Mouse (Mus musculus) heart, adult 10 weeks (tissue): Measurements from ENCODE around the gene Zg16. TPM values are rescaled to one million over a fixed set of nuclear protein-coding genes. Genes with fewer than 3 reads are reported as not detected.

Experiments
- polyA plus RNA-seq: library from polyadenylated mRNA; stranded (reverse); fragments of 350-450 nt; fragmentation: Illumina TruSeq; extraction: RNeasy Lipid Tissue Mini Kit (QIAGEN cat#74804); gene quantifications from one replicate; pipeline ENCODE4 v1.2.3, GENCODE M21; 2014; ENCODE audit warnings: low read depth, low replicate concordance

The Zg16 gene
- polyA plus RNA-seq, result not detected

GRCm38 (mm10) chr7:127087278-127088010 lies at the start of gene Zg16:
TSS of gene Zg16 (minus strand) at chr7:127087328.

GRCm38 (mm10) chr7:127121911-127122270 lies 34.8 kb upstream of the Zg16 start, which contains the start of gene Qprt:
TSS of gene Qprt (minus strand) at chr7:127122226.

DNA sequence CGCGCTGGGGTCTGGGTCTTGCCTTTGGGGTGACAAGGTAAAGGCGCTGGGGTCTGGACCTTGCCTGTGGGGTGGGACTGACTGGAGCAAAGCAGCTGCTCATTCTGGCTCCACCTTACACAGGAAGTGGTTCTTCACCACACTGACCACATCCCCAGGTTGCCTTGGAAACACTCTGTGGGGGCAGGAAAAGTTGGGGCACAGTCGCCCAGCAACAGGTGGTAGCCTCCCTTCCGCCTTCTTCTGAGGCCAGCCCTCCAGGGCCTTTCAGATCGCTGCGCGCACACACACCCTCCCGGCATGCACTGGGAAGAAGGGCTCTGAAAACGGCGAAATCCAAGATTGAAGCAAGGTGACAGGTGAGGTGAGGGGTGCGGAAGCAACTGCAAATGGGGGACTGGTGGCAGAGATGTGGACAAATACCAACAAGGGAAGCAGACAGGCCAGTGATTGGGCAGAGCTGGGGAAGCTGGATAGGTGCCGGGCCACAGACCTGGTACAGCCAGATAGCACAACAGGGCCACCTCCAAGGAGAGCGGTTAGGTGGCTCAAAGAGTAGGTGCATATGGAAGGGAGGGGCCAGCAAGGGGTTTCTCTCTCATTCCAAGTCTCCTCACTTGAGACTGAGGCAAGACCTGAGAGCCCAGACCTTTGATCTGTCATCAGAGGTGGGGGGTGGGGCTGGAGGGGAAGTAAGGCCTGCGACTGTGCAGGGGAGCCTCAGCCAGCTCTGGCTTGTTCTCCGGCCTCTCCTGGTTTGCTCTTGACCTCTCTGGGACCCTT lies 4.2 kb upstream of the Zg16 start, which contains the start of gene AI467606:
TSS of gene AI467606 (plus strand) at position 246 of the 783 bp plus-strand sequence.

GRCm38 (mm10) chr7:127041851-127042672 lies 45.1 kb downstream of the Zg16 start, which contains the start of gene Kif22:
TSS of gene Kif22 (minus strand) at chr7:127042471.

GRCm38 (mm10) chr7:127026984-127027726 lies 60.0 kb downstream of the Zg16 start, which contains the start of gene Maz:
TSS of gene Maz (minus strand) at chr7:127027037.

GRCm38 (mm10) chr7:127020901-127021562 lies 66.1 kb downstream of the Zg16 start, which contains the start of the genes Gm42742 and Prrt2:
TSS of gene Gm42742 (minus strand) at chr7:127021097.
TSS of gene Prrt2 (minus strand) at chr7:127021211.

DNA sequence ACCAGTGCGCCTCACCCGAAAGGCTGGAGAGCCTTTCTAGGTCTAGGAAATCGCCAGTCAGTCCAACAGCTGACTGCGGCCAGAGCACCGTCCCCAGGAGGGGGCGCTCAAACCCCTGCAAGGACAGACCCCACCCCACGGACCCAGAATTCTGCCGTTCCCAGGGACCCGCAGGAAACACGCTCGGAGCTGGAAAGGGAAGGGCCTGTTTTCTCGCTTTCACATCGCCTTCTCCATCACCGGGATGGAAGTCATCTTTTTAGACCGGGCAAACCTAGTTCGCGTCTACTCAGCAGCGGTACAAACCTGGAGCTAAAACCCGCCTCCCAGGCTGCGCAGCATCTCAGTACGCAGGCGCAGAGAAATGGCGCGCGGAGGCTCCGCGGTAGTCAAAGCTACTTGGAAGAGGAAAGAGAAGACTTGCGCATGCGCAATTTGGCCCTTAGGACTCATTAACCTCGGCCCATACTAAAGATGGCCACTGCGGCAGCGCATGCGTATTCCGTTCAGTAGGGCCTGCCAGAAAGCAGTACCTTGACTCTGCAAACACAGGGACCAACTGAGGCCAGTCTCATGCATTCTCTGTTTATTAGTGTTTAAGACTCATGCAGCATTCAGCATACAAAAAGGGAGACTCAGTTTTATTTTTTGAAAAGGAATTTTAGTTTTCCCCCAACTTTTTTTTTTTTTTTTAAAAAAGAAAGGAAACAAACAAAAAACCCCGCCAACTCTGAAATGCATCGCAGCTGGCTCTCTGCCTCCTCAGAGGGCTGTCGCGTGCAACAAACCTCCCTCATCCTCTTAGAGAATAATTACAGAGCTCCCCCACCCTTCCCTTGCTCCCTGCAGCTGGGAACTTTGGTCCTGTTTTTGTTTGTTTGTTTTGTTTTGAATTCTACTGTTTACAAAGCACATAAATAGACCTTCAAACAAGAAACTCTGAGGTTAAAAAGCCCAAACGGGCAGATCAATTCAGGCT lies 69.9 kb downstream of the Zg16 start, which contains the start of gene Pagr1a:
TSS of gene Pagr1a (minus strand) at position 382 of the 979 bp plus-strand sequence.

GRCm38 (mm10) chr7:127016481-127016485 lies 70.8 kb downstream of the Zg16 start, which contains the start of gene Pagr1b:
TSS of gene Pagr1b (minus strand) at chr7:127016484.

DNA sequence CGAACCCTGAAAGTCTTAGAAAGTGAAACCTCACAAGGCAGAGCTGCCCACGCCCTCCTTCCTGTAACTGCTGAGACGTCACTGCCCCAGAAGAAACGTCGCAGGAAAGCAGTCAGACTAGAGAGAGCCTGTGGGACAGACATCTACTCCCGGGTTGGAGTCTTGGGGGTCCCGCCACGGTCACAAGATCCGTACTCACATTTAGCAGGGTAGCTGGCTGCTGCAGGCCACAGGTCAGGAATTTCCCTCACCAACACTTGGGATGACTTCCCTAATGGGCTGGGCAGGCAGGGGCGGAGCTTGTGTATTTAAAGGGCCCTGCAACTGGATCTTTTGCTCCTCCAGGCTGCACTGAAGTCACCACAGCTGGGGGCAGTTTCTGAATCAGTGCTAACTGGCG lies 72.8 kb downstream of the Zg16 start, which contains the start of gene Mvp:
TSS of gene Mvp (minus strand) at position 302 of the 400 bp plus-strand sequence.

Other genes with a start within 250 kb of the Zg16 start
- not detected for gene Doc2a, start 239.9 kb downstream of the Zg16 start, polyA plus RNA-seq
- gene Hirip3, start 225.4 kb downstream of the Zg16 start, polyA plus RNA-seq, result 22.7 TPM
- gene Ino80e, start 225.0 kb downstream of the Zg16 start, polyA plus RNA-seq, result 18.7 TPM
- gene Taok2, start 202.6 kb downstream of the Zg16 start, polyA plus RNA-seq, result 41.9 TPM
- gene Tmem219, start 164.4 kb downstream of the Zg16 start, polyA plus RNA-seq, result 19.1 TPM
- 7.8 TPM for gene Kctd13, start 158.4 kb downstream of the Zg16 start, polyA plus RNA-seq
- not detected for gene Asphd1, start 137.7 kb downstream of the Zg16 start, polyA plus RNA-seq
- gene Sez6l2, start 136.8 kb downstream of the Zg16 start, polyA plus RNA-seq, result 1.6 TPM
- 48.9 TPM for gene Cdipt, start 111.4 kb downstream of the Zg16 start, polyA plus RNA-seq
- gene Cdiptos, start 111.2 kb downstream of the Zg16 start, polyA plus RNA-seq, result 0.63 TPM
- 38.1 TPM for gene Mvp, start 72.7 kb downstream of the Zg16 start, polyA plus RNA-seq
- 0.86 TPM for gene Pagr1b, start 70.8 kb downstream of the Zg16 start, polyA plus RNA-seq
- gene Pagr1a, start 70.0 kb downstream of the Zg16 start, polyA plus RNA-seq, result not detected
- 35.1 TPM for gene Gm42742, start 66.2 kb downstream of the Zg16 start, polyA plus RNA-seq
- 2.0 TPM for gene Prrt2, start 66.1 kb downstream of the Zg16 start, polyA plus RNA-seq
- gene Maz, start 60.3 kb downstream of the Zg16 start, polyA plus RNA-seq, result 59.5 TPM
- 0.24 TPM for gene Kif22, start 44.9 kb downstream of the Zg16 start, polyA plus RNA-seq
- gene AI467606, start 4.0 kb upstream of the Zg16 start, polyA plus RNA-seq, result 2.1 TPM
- not detected for gene Qprt, start 34.9 kb upstream of the Zg16 start, polyA plus RNA-seq
- 0.37 TPM for gene Spn, start 50.5 kb upstream of the Zg16 start, polyA plus RNA-seq
- gene Cd2bp2, start 108.7 kb upstream of the Zg16 start, polyA plus RNA-seq, result 39.2 TPM
- 17.1 TPM for gene Tbc1d10b, start 121.1 kb upstream of the Zg16 start, polyA plus RNA-seq
- 1.8 TPM for gene Mylpf, start 121.6 kb upstream of the Zg16 start, polyA plus RNA-seq
- 7.7 TPM for gene Zfp553, start 145.7 kb upstream of the Zg16 start, polyA plus RNA-seq
- 6.4 TPM for gene Sept1, start 145.8 kb upstream of the Zg16 start, polyA plus RNA-seq
- 10.7 TPM for gene Zfp771, start 156.9 kb upstream of the Zg16 start, polyA plus RNA-seq
- 36.3 TPM for gene Dctpp1, start 173.4 kb upstream of the Zg16 start, polyA plus RNA-seq
- 26.0 TPM for gene Sephs2, start 186.7 kb upstream of the Zg16 start, polyA plus RNA-seq
- 0.81 TPM for gene Itgal, start 208.9 kb upstream of the Zg16 start, polyA plus RNA-seq